15 mouse cellular contexts compared by ENCODE assay signal in genomic region chr8:70912955-70913354, GRCm38 (mm10). TPM values are rescaled to one million over a fixed set of nuclear protein-coding genes. Genes with fewer than 3 reads are reported as not detected.
"Had no signal": no experiment of that assay in that cellular context is flagged by ENCODE, and none has a peak within 500 bp of the region (broad histone marks: within the 10 kb centered on the region; RNA-seq: fewer than 3 reads in every experiment).

No protein-coding gene starts in this region.

- DNase-seq: kidney, postnatal 14 days; layer of hippocampus, postnatal 36 days; lung, embryonic 14.5 days; lung, postnatal 10 days; lung, postnatal 4 days; midbrain, embryonic 14.5 days; thymus, adult 2 months; thymus, postnatal 25 days had no signal

- H3K9ac ChIP-seq: limb, embryonic 15.5 days; liver, embryonic 12.5 days; lung, embryonic 14.5 days; neural tube, embryonic 15.5 days had no signal

- ATAC-seq: liver, embryonic 12.5 days had no signal

- H3K9me3 ChIP-seq: limb, embryonic 15.5 days; liver, embryonic 12.5 days; midbrain, embryonic 10.5 days; neural tube, embryonic 15.5 days had no signal

- H3K27me3 ChIP-seq: limb, embryonic 15.5 days; liver, embryonic 12.5 days; neural tube, embryonic 15.5 days had no signal

- H3K4me1 ChIP-seq: limb, embryonic 15.5 days; midbrain, embryonic 10.5 days had no signal

- H3K27ac ChIP-seq: limb, embryonic 15.5 days; liver, embryonic 12.5 days; midbrain, embryonic 10.5 days; neural tube, embryonic 15.5 days; stomach, postnatal 0 days had no signal

- H3K4me3 ChIP-seq: limb, embryonic 15.5 days; liver, embryonic 12.5 days; midbrain, embryonic 10.5 days; myocyte; neural tube, embryonic 15.5 days had no signal

- H3K4me2 ChIP-seq: limb, embryonic 15.5 days; liver, embryonic 12.5 days; lung, embryonic 14.5 days; neural tube, embryonic 15.5 days had no signal

RNA-seq across cellular contexts. Expression of gene Slc5a5, which starts 20.4 kb away (rescaled TPM):
- total RNA-seq: megakaryocyte, adult 5-6 weeks had no signal
